ENCODE assay signal across 11 mouse cellular contexts in genomic region chr17:36869955-36870810, GRCm38 (mm10). TPM values are rescaled to one million over a fixed set of nuclear protein-coding genes. Genes with fewer than 3 reads are reported as not detected.
DNase-seq lines count a peak whose midpoint lies in the region; ATAC-seq and TF ChIP-seq lines count a peak whose summit lies in the region.
"Had no signal": no experiment of that assay in that cellular context is flagged by ENCODE, and none has a peak within 500 bp of the region (broad histone marks: within the 10 kb centered on the region; RNA-seq: fewer than 3 reads in every experiment).

No protein-coding gene starts in this region.

- no peak for ATAC-seq in liver, embryonic 11.5 days (replicated peaks; ENCODE audit: low FRiP score)
- ATAC-seq: forebrain, embryonic 15.5 days had no signal

- H3K4me3 ChIP-seq in liver, embryonic 11.5 days (ENCODE audit: low read depth, low read length), result peak overlapping the region; percentile 59
- H3K4me3 ChIP-seq in testis, adult 2 months (ENCODE audit: control insufficient read depth, low read depth, low read length), result peak overlapping the region; percentile 3
- no peak overlapping the region for H3K4me3 ChIP-seq in gastrocnemius, adult 2 months
- H3K4me3 ChIP-seq: forebrain, embryonic 15.5 days had no signal

- no peaks in the 10 kb centered on the region for H3K9me3 ChIP-seq in liver, embryonic 11.5 days (ENCODE audit: control insufficient read depth, low read length)
- H3K9me3 ChIP-seq: forebrain, embryonic 15.5 days had no signal

- 65% methylated on average over 25 of the region's 25 CpGs for WGBS in liver, embryonic 11.5 days

- H3K9ac ChIP-seq in liver, embryonic 11.5 days (ENCODE audit: low read depth, low read length), result peak overlapping the region; percentile 85
- H3K9ac ChIP-seq: forebrain, embryonic 15.5 days had no signal

- peak overlapping the region; percentile 98 for H3K27ac ChIP-seq in liver, embryonic 11.5 days (ENCODE audit: low read depth, low read length)
- no peak overlapping the region for H3K27ac ChIP-seq in testis, adult 2 months (ENCODE audit: control insufficient read depth, insufficient read depth, low read depth, low read length)
- H3K27ac ChIP-seq in gastrocnemius, adult 2 months, result no peak overlapping the region
- H3K27ac ChIP-seq: forebrain, embryonic 15.5 days had no signal

- TF ChIP-seq CTCF in testis, adult 2 months (IDR thresholded peaks at IDR 0.05; ENCODE audit: control insufficient read depth, insufficient read depth, insufficient replicate concordance, low read depth, low read length), result no peak
- TF ChIP-seq CTCF in gastrocnemius, adult 2 months (IDR thresholded peaks at IDR 0.05), result no peak

- no peak for TF ChIP-seq POLR2A in testis, adult 2 months (IDR thresholded peaks at IDR 0.05; ENCODE audit: control insufficient read depth, low read depth, low read length)

- H3K36me3 ChIP-seq in liver, embryonic 11.5 days (ENCODE audit: control insufficient read depth, insufficient read depth, low read length), result peaks cover 2% of the 10 kb centered on the region; the same call in 1 of the 2 replicates
- no peaks in the 10 kb centered on the region for H3K36me3 ChIP-seq in testis, adult 2 months (ENCODE audit: control insufficient read depth, insufficient read depth, low read length)
- H3K36me3 ChIP-seq: forebrain, embryonic 15.5 days had no signal

- H3K4me2 ChIP-seq in liver, embryonic 11.5 days, result peak overlapping the region; percentile 69
- H3K4me2 ChIP-seq: forebrain, embryonic 15.5 days had no signal

- H3K27me3 ChIP-seq in liver, embryonic 11.5 days (replicated peaks; ENCODE audit: control insufficient read depth, insufficient read depth, low read length), result peaks cover 26% of the 10 kb centered on the region
- no peaks in the 10 kb centered on the region for H3K27me3 ChIP-seq in testis, adult 2 months (ENCODE audit: control insufficient read depth, insufficient read depth, low read length)

- peaks cover 13% of the 10 kb centered on the region for H3K4me1 ChIP-seq in liver, embryonic 11.5 days (replicated peaks; ENCODE audit: control insufficient read depth, insufficient read depth, low read length)
- peaks cover 12% of the 10 kb centered on the region for H3K4me1 ChIP-seq in testis, adult 2 months (ENCODE audit: control insufficient read depth, insufficient read depth, low read length)
- H3K4me1 ChIP-seq: forebrain, embryonic 15.5 days had no signal

- intact Hi-C loops in gastrocnemius, postnatal 14 days (cut with DNase I; ENCODE audit: low total_unique reads), result no loop called here
- intact Hi-C loops in gastrocnemius, adult 2 months (cut with DNase I), result no loop called here

- peak; percentile 16 for DNase-seq in gastrocnemius, postnatal 14 days
- DNase-seq in gastrocnemius, adult 18-20 months (ENCODE audit: low spot score), result no peak
- DNase-seq in ovary, postnatal 36 days (ENCODE audit: low spot score), result peak; percentile 21
- DNase-seq in ovary, adult 18-20 months (ENCODE audit: low spot score), result no peak
- DNase-seq in liver, embryonic 11.5 days (ENCODE audit: low spot score), result no peak
- no peak for DNase-seq in layer of hippocampus, adult 8-10 months (ENCODE audit: low spot score in 2 of 2)
- DNase-seq in gastrocnemius, adult 2 months, result no peak
- DNase-seq: kidney, adult 9 months; right cerebral cortex, adult 18-20 months had no signal

RNA-seq across cellular contexts. Expression of gene Trim10, which starts 0.8 kb away (rescaled TPM):
- total RNA-seq in gastrocnemius, postnatal 14 days (2021), result not detected
- not detected for total RNA-seq in gastrocnemius, adult 18-20 months (2021)
- 70.1 and 81.4 TPM in 2 replicates for polyA plus RNA-seq in liver, embryonic 11.5 days (2014; fragmentation: Nextera tagmentation; extraction: Ambion mirVana)
- polyA plus RNA-seq in testis, adult 2 months (2012; rRNA removed), result 0.04 TPM in 1 of 2 replicates, not detected in the other
- total RNA-seq in layer of hippocampus, adult 8-10 months (2022), result not detected
- not detected for total RNA-seq in gastrocnemius, adult 2 months (2021)

RNA-seq across cellular contexts. Expression of gene Trim15, which starts 3.2 kb away (rescaled TPM):
- total RNA-seq in gastrocnemius, postnatal 14 days (2021), result not detected
- not detected for total RNA-seq in gastrocnemius, adult 18-20 months (2021)
- 0.18 and 0.29 TPM in 2 replicates for polyA plus RNA-seq in liver, embryonic 11.5 days (2014; fragmentation: Nextera tagmentation; extraction: Ambion mirVana)
- not detected in 2 replicates for polyA plus RNA-seq in testis, adult 2 months (2012; rRNA removed)
- not detected for total RNA-seq in layer of hippocampus, adult 8-10 months (2022)
- total RNA-seq in gastrocnemius, adult 2 months (2021), result not detected

RNA-seq across cellular contexts. Expression of gene Trim40, which starts 19.7 kb away (rescaled TPM):
- not detected for total RNA-seq in gastrocnemius, postnatal 14 days (2021)
- not detected for total RNA-seq in gastrocnemius, adult 18-20 months (2021)
- polyA plus RNA-seq in liver, embryonic 11.5 days (2014; fragmentation: Nextera tagmentation; extraction: Ambion mirVana), result not detected in 2 replicates
- not detected in 2 replicates for polyA plus RNA-seq in testis, adult 2 months (2012; rRNA removed)
- under 1 TPM in 1 of 4 experiments, not detected in 3; 0.31 TPM for total RNA-seq in layer of hippocampus, adult 8-10 months (2022)
- not detected for total RNA-seq in gastrocnemius, adult 2 months (2021)
- polyA plus RNA-seq: forebrain, embryonic 15.5 days had no signal

RNA-seq across cellular contexts. Expression of gene Trim31, which starts 27.7 kb away (rescaled TPM):
- total RNA-seq in gastrocnemius, postnatal 14 days (2021), result not detected
- not detected for total RNA-seq in gastrocnemius, adult 18-20 months (2021)
- polyA plus RNA-seq in liver, embryonic 11.5 days (2014; fragmentation: Nextera tagmentation; extraction: Ambion mirVana), result not detected in 2 replicates
- not detected in 2 replicates for polyA plus RNA-seq in testis, adult 2 months (2012; rRNA removed)
- not detected for total RNA-seq in layer of hippocampus, adult 8-10 months (2022)
- total RNA-seq in gastrocnemius, adult 2 months (2021), result not detected
- polyA plus RNA-seq: forebrain, embryonic 15.5 days had no signal

RNA-seq across cellular contexts. Expression of gene Trim26, which starts 33.2 kb away (rescaled TPM):
- 10 to 100 TPM; 14.7 to 15.7 TPM for total RNA-seq in gastrocnemius, postnatal 14 days (2021)
- 10 to 100 TPM; 18.4 to 18.7 TPM for total RNA-seq in gastrocnemius, adult 18-20 months (2021)
- polyA plus RNA-seq in liver, embryonic 11.5 days (2014; fragmentation: Nextera tagmentation; extraction: Ambion mirVana), result 16.6 and 20.7 TPM in 2 replicates
- 18.5 and 22.0 TPM in 2 replicates for polyA plus RNA-seq in testis, adult 2 months (2012; rRNA removed)
- 10 to 100 TPM; 22.1 to 26.5 (median 23.2) TPM for total RNA-seq in layer of hippocampus, adult 8-10 months (2022)
- total RNA-seq in gastrocnemius, adult 2 months (2021), result 10 to 100 TPM; 18.9 to 23.5 TPM

Comparison
In these comparisons a context has a peak if more than half of its experiments do, and no peak if none do; other contexts are left out.
1. DNase-seq: peak in gastrocnemius, postnatal 14 days (single experiment) and ovary, postnatal 36 days (single experiment); none in gastrocnemius, adult 18-20 months (single experiment), ovary, adult 18-20 months (single experiment), liver, embryonic 11.5 days (single experiment), layer of hippocampus, adult 8-10 months (0 of 2) and gastrocnemius, adult 2 months (single experiment).